Mouse (Mus musculus) spleen, embryonic (tissue): ENCODE data around the gene Aldh3a2.
"Not testable (repeated sequence)": the region's sequence is repeated elsewhere in the genome, so short reads cannot be mapped to it uniquely, and the experiment has no call there.

Experiments used
- CTCF ChIA-PET: fragments of 350-600 bp; sonication (Branson Sonifier 250); formaldehyde crosslinking; loops from one replicate; lab custom pipeline; 2022; lab: Charles Lee

Gene Aldh3a2

DNA sequence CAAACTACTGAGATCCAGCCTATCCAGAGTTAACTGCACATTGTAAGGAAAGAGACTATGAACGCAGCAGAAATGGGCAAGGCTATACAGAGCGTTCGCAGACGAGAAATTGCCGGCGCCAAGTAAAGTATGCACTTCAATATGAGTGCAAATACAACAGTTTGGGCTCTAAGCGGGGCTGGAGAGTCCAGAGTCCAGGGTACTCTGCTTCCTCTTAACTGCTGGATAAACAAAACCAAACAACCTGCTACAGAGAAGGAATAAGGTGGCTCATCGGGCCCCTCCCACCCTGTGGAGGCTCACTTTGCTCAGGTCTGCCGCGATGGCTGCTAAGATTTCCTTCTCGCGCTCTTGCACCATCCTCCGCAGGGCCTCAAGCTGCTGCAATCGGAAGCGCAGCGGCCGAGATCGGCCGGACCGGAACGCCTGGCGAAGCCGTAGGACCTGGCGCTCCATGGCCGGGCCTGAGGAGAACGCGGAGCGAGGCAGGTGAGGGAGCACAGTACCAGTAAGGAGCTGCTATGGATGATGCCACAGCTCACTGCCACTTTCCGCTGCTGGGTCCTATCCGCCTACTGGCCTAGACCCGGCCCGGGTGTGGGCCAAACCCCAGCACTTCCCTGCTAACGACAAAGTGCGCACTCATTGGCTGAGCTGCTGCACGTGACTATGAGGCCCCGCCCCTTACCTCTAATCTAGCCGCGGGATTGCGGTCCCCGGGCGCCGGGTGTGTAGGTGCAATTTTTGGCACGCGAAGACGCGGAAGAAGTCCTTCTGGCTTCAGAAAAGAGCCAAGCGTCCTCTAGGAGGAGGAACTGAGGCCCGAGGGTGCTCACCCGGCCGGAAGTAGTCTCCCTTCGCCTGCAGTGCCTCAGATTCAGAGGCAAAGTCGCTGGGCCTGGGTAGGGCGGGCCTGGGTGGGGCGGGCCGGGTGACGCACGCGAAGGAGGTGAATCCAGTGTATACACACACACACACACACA lies at the start of gene Aldh3a2:
Gene Aldh3a2, minus strand, starts transcription at position 914 of the 983 bp plus-strand sequence.
- CTCF ChIA-PET: no interaction called here

DNA sequence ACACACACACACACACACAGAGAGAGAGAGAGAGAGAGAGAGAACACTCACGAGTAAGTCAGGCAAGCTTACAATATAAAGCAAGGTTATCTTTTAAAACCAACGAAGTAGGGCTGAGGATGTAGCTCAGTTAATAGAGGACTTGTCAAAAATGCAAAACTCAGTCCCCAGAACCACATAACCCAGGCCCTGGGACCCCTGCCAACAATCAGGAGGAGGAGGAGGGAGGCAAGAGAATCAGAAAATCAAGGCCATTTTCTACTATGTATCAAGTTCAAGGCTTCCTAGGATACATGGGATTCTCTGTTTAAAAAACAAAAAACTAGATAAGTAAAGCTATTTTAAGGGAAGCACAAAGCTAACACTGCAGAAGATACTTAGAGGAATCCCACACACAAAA lies 49.6 kb upstream of the Aldh3a2 start:
- CTCF ChIA-PET: no interaction called here

DNA sequence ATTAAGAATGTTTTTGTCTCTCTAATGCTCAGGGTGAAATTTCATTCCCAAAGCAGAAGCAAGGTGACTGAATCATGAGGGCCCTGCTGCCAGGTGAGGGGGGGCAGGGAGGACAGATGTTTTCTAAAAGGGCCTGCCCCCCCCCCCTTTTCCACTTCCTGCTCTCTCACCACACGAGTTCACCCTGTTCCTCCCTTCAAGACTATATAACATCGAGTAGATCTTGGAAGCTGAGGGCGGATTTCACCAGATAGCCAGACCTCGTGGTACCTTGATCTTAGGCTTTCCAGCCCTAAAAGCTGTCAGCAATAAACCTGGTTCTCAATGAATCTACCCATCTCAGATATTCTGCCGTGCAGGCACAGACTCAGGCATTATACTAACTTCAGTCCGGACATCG lies 43.1 kb upstream of the Aldh3a2 start:
- CTCF ChIA-PET: no interaction called here

DNA sequence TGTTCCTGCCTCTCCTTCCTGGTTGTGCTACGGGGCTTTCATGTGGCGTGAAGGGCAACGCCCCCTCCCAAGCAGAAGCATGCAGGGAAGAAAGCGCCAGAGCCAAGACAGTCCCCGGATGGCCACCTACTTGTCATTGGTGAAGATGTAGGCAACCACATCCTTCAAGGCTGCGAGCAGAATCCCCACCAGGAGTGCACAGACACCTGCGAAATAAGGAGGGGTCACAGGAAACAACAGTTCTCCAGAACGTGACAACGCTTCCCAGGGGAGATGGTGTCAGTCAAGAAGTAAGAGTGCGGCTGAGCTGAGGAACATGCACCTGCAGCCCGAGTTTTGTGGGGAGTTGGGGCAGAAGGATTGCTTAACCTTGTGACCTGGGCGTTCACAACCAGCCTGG lies 42.6 kb upstream of the Aldh3a2 start:
- CTCF ChIA-PET: no interaction called here

DNA sequence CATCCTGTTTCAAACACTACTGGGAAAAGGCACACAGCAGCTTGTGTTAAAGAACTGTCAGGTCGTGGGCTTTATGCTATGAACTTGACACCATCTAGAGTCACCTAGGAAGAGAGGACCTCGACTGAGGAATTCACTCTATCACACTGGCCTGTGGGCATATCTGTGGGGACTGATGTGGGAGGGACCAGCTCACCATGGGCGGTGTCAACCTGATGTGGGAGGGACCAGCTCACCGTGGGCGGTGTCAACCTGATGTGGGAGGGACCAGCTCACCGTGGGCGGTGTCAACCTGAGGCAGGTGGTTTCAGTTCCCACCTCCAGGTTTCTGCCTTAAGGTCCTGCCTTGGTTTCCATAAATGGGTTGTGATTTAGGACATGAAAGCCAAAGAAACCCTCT lies 40.5 kb upstream of the Aldh3a2 start:
- CTCF ChIA-PET: no interaction called here

DNA sequence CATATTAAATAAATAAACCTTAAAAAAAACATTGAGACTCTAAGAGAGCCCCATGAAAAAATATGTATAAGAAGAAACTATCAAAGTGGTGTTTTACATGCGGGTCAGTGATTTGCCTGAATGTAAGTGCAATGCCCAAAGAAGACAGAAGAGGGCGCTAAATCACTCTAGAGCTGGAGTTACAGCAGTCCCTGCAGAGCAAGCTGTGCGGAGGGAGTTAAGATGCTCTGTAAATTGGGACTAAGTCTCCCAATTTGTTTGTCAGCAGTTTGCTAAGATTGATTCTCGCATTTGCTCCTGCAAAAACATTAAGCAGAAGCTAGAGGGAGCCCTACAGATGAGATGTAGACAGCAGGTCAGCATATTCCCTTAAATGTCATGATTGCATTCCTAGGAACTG lies 38.1 kb upstream of the Aldh3a2 start:
- CTCF ChIA-PET: no interaction called here

DNA sequence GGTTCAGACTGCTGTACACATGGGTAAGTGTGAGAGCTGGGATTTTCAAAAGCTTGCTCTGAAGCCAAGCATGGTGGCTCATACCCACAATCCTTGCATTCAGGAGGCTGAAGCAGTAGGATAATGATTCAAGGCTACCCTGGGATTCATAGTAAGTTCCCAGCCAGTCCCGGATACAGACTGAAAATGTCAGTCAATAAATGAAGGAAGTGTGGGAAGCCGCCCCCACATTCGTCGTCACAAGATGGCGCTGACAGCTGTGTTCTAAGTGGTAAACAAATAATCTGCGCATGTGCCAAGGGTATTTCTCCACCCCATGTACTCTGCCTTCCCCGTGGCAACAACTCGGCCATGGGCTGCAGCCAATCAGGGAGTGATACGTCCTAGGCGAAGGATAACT lies 37.3 kb upstream of the Aldh3a2 start:
- CTCF ChIA-PET: not testable (repeated sequence)

DNA sequence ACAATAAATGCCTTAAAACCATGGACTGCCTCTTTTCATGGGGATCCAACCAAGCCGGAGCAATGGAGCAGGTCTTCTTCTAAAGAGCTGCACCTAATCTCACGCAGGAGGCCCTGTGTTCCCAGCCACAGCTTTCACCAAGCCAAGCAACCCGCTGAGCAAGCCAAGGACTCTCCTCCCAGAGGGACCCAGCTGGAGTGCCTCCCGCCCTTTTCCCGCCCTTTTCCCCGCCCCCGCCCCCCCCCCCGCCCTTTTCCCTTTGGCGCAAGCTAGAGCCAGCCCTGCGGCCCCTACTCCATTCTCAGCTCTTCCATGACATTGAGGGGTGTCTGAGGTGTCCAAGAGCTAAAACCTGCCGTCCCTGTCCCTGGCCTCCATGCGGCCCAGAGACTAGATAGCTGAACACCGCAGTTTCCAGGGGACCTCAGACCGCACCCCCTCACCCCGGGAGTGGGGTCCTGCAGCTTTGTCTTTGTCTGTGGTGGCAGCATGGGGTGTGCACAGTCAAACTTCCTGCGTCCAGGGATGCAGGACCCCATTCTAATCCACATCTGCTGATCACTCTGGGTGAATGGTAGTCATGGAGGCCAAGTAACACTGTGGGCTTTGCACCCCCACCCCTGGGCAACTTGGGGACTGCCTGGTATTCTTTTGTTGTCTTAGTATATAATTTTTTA lies 33.6 kb upstream of the Aldh3a2 start:
- CTCF ChIA-PET: interaction anchor here (0.6 kb wide), 1 partner anchor 84 kb away, joined by 3 read pairs; no protein-coding TSS in a partner anchor

DNA sequence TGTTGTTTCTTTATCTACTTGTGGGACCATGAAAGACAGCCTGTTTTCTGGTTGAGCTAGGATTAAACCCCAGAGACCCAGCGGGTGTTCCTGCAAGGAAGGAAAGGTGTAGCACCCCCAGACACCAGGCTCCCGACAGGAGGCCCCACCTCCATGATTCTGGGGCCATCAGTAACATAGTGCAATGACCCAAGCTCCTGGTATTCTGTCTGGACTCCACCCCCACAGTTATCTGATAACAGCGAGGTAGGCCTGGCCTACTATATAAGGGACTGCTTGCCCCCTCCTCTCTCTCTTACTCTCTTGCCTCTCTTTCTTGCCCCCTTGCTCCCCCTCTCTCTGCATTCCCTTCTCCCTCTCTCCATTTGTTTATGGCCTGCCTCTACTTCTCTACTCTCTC lies 32.9 kb upstream of the Aldh3a2 start:
- CTCF ChIA-PET: no interaction called here

DNA sequence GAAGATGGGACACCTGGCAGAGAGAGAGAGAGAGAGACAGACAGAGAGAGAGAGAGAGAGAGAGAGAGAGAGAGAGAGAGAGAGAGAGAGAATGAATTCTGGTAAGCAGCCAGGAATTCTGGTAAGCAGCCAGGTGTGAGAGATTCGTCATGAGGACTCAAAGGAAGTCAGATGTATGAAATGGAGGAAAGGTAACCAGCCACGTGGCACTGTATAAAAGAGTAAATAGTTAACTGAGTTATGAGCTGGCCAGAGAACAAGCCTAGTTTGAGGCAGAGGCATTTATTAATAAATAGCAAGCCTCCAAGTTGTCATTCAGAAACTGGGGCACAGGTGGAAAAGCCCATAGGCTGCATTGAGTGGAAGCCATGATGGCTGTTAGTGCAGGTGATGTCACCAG lies 30.6 kb upstream of the Aldh3a2 start:
- CTCF ChIA-PET: interaction anchor here (0.7 kb wide), 1 partner anchor 255 kb away, joined by 22 read pairs; no protein-coding TSS in a partner anchor

DNA sequence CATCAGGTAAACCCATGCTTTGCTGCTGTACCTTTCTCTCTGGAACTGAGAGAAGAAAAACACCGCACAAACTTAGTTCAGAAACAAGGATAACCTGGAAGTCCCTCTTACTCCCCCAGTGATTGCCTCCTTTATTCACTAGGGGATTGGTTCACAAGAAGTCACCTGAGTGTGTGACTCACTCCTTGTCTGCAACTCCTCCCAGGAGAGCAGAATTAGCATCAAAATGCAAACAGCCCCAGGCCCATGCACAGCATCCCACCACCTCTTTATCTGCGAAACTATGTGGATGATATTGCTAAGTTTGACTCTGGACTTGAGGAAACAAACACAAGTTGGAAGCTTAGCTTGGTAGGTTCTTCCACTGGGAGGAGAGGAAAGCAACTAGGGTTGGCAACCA lies 30.1 kb upstream of the Aldh3a2 start:
- CTCF ChIA-PET: no interaction called here

DNA sequence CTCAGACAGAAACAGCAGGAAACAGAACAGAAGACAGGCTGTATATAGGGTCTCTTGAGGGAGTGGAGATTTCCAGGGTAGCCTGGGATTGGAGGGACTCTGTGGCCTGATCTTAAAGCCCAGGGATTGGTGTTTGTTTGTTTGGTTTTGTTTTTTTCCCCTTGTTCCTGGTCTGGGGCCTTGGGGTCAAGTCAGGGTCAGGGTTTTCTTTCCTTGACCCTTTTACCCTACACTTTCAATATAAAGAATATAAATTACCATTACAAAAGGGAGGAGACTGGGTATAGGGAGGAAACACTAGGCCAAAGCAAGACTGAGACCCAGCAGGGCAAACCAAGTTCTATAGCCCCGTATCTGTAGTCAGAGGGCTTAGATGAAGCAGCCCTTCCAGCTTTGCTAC lies 29.3 kb upstream of the Aldh3a2 start:
- CTCF ChIA-PET: no interaction called here

DNA sequence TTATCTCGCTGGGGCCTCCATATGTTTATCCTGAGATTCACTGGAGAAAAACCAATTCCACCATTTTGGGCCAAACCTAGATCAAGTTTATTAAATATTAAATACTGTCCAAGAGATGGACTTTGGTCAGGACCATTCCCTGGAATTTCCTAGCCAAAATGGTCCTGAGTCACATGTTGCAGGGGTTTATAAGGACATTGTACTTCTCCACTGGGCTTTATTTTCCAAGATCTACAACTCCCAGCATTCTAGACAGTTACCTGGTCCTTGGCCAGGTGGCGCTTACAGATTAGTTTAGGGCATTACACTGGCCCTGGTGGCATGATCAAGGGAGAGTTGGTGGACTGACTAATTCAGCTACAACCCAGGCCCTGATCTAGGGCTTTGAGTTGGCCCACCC lies 28.3 kb upstream of the Aldh3a2 start:
- CTCF ChIA-PET: no interaction called here

DNA sequence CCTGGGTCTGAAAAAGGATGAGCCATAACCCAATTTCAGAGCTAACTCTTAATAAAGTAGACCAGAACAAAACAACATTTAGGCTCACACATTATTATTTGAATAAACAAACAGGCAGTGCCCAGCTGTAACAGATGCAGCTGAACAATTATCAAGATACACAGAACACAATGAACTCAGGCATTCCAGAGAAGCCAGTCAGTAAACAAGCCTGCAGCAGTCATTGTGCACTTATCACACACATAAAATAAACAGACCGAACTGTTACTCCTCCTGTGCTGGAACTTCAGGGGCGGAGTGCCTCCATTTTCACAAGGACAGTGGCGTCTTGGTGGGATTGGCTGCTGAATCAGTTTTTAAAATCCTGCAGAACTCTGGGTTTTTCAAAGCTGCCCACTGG lies 27.2 kb upstream of the Aldh3a2 start:
- CTCF ChIA-PET: no interaction called here

DNA sequence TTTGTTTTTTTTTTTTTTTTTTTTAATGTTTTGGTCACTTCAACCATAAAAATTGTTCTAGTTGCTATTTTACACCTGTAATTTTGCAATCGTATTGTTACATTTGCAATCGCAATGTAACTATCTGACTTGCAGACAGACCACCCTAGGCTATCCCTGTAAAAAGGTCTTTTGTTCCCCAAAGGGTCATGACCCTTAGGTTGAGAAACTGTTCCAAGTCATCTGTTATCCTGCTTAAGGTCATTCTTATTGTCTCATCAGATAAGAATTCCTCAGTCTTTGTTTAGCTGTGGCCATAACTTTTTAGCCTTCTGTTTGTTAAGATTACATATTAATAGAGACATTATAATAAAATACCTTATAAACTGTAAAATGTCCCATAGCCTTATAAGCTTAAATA lies 26.0 kb upstream of the Aldh3a2 start:
- CTCF ChIA-PET: no interaction called here

DNA sequence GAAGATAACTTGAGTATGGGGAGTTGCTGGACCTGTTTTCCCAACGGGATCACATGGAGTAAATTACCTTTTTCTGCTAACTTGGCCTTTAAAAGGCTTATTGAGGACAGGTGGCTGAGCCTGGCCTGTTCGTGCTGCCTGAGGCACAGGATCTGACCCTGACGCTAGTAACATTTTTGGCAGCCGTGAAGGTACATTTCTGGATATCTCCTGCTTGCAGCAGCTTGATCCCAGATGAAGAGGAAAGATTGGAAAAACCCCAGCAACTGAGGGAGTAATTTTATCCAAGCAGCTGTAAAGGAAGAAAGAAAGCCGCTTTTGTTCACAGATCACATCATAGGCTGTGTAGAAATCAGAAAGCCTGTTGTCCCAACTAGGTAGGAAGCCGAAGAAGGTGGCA lies 17.1 kb upstream of the Aldh3a2 start:
- CTCF ChIA-PET: no interaction called here

DNA sequence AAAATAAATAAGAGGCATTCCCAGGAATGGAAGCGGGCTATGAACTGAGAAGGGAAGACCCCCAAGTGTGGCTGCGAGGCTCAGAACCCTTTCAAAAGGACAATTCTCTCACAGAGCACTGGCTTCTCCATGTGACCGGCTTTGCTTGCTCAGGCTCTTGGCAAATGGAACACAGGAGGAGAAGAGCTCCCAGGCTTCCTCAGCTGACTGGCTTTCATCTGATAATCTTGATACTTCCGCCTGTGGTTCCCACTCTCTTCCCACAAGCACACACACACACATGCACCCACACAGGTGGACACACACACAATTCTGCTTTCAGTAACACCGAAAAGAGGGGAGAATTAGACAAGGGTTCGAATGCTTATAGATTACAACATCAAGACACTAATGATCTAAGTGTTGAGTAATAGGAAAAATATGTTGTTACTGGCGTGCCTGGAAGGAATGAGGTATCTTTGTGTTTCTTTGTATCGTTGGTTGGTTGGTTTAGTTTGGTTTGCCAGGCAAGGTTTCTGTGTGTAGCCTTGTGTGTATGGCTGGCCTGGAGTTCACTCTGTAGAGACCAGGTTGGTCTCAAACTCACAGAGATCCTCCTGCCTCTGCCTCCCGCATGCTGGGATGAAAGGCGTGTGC lies 16.3 kb upstream of the Aldh3a2 start:
- CTCF ChIA-PET: interaction anchor here (0.6 kb wide), 1 partner anchor 15 kb away, joined by 3 read pairs; no protein-coding TSS in a partner anchor

DNA sequence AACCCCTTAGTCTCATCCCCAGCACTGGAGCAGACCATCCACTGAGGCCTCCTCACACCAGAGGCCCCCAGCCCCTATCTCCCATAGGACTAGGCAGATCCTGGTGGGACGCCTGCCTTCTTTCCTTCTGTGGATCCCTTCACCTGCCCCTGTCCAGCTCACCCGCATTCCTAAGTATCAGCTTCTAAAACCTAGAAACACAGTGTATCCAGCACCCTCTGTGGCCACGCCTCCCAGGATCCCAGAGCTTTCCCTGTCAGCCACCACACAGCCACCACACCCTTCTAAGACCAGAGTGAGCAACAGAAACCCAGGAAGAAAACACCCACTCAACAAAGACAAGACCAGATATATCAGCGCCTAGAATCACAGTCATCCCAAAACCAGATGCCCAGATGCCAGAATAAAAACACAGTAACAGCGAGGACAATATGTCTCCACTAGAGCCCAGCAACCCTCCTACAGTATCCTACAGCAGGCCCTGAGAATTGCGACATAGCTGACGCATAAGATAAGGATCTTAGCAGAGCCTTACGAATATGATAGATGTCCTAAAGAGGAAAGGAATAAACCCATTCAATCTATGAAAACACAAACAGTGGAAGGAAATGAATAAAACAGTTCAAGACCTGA lies 11.3 kb upstream of the Aldh3a2 start:
- CTCF ChIA-PET: no interaction called here

DNA sequence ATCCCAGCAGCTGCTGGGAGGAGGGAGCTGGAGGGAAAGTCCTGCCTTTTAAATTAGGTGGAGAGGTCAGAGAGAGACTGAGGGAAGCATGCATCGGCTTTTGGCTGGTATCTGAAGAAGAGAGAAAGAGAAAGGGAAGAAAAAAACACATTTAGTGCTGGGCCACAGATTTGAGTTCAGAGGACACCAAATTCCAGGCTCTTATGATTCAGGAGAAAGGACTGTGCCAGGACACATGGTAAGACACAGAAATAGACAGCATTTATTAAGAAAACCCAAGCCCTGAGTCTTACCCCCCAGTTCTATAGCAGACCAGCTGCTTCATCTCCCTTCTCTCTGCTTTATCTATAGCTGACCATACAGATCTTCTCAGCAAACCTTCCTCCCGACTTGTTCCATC lies 10.7 kb upstream of the Aldh3a2 start:
- CTCF ChIA-PET: no interaction called here

DNA sequence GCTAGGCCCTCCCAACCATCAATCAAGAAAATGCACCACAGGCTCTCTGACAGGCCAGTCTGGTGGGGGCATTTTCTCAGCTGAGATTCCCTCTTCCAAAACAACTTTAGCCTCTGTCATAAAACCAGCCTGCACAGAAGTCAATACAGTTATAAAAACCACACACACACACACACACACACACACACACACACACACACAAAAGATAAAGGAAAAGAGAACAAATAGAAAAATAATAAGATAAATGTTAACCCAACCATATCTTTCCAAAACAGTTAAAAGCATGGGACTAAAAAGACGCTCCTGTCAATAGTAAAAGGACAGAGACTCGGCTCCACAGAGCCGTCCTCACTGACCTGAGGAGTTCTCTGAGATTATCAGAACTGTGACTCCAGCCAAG lies 9.2 kb upstream of the Aldh3a2 start:
- CTCF ChIA-PET: interaction anchor here (0.7 kb wide), 1 partner anchor 826 kb away, joined by 4 read pairs; no protein-coding TSS in a partner anchor

DNA sequence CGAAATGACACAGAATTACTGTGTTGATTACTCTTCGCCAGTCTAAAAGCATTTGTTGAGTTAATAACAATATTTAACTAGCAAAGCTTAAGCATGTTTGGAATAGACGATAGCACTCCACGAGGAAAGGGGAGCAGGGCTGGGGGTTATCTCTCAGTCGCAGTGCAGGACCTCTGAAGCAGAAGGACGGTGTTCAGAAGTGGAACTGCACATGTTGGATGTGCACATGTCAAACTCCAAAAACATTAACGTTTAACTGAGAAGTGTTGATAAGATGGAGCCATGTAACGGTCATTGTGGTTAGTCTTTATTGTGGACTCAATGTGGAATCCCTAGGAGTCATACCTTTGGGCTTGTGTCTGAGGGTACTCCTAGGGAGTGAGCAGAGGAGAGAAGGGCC lies 7.8 kb upstream of the Aldh3a2 start:
- CTCF ChIA-PET: no interaction called here

DNA sequence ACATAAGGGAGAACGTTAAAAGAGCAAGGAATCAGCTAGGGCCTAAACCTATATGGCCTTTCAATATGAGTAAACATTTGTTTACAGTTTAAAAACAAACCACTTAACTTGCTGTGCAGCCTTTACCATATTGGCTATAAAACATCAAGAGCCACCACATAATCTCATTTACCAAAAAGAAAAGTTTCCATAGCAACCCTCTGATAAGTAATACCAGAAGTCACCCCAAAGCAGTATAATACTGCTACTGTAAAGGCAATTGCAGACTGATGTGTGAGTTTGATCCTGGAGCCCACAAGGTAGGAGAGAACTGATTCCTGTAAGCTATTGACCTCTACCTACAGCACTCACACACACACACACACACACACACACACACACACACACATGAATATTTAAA lies 7.2 kb upstream of the Aldh3a2 start:
- CTCF ChIA-PET: no interaction called here
